Mouse (Mus musculus) lung, adult 2 months (tissue): ENCODE results near the gene Mcat.

ENCODE experiments used
- CTCF ChIP-seq: fragments of 200-500 bp; IDR thresholded peaks from 2 replicates; pipeline ENCODE4 v1.5.1; 2011; ENCODE audit warnings: mild to moderate bottlenecking, low read length, control low read depth; ENCODE audit not compliant: insufficient read depth
- POLR2A ChIP-seq: fragments of 200-500 bp; IDR thresholded peaks from 2 replicates; pipeline ENCODE4 v1.6.1; 2011; ENCODE audit warnings: low read depth, mild to moderate bottlenecking, control low read depth, low read length, borderline replicate concordance; ENCODE audit errors: extremely low read depth

GRCm38 (mm10) chr15:83560941-83561477 lies 2.6 kb downstream of the Mcat start:
- TF ChIP-seq CTCF = no peak
- no peak for TF ChIP-seq POLR2A
